Mouse (Mus musculus): ENCODE measurements around the gene Oas1h. TPM values are rescaled to one million over a fixed set of nuclear protein-coding genes. Genes with fewer than 3 reads are reported as not detected.
"Not testable (repeated sequence)": the region's sequence is repeated elsewhere in the genome, so short reads cannot be mapped to it uniquely, and the experiment has no call there.

Oas1h gene
- polyA plus RNA-seq, 1 experiment from 2014 or later, result not detected

- not testable (repeated sequence) for H3K4me2 ChIP-seq (ENCODE audit: low read length); H3K27ac ChIP-seq (ENCODE audit: low read length); H3K4me3 ChIP-seq (replicated peaks; ENCODE audit: low read length); ATAC-seq; H3K4me1 ChIP-seq (replicated peaks; ENCODE audit: control insufficient read depth, insufficient read depth, low read length); H3K9me3 ChIP-seq (ENCODE audit: control insufficient read depth, low read length); H3K9ac ChIP-seq (replicated peaks; ENCODE audit: low read depth, low read length); H3K36me3 ChIP-seq (ENCODE audit: control insufficient read depth, insufficient read depth); H3K27me3 ChIP-seq (replicated peaks; ENCODE audit: control insufficient read depth, insufficient read depth, low read length)
- 39% methylated on average over 8 of the region's 12 CpGs for WGBS
Measured at GRCm38 (mm10) chr5:120906791-120907733, 45.8 kb downstream of the Oas1h start, which contains the start of gene Oas1a. Gene Oas1a (minus strand): TSS chr5:120907521.

- Histone ChIP-seq H3K36me3 (ENCODE audit: control insufficient read depth, insufficient read depth) (no peaks in the 10 kb centered on the region), H3K4me1 (replicated peaks; ENCODE audit: control insufficient read depth, insufficient read depth, low read length) (no peaks in the 10 kb centered on the region), H3K9me3 (ENCODE audit: control insufficient read depth, low read length) (no peaks in the 10 kb centered on the region; the same call in 1 of the 2 replicates), H3K4me2 (ENCODE audit: low read length) (no peak overlapping the region), H3K27me3 (replicated peaks; ENCODE audit: control insufficient read depth, insufficient read depth, low read length) (no peaks in the 10 kb centered on the region), H3K27ac (ENCODE audit: low read length) (no peak overlapping the region), H3K9ac (replicated peaks; ENCODE audit: low read depth, low read length) (no peak overlapping the region), H3K4me3 (replicated peaks; ENCODE audit: low read length) (no peak overlapping the region)
- 53% methylated on average over 7 of the region's 7 CpGs for WGBS
- no peak for ATAC-seq
Measured at GRCm38 (mm10) chr5:120908196-120908920, 47.1 kb downstream of the Oas1h start.

- not testable (repeated sequence) for ATAC-seq; H3K27me3 ChIP-seq (replicated peaks; ENCODE audit: control insufficient read depth, insufficient read depth, low read length); H3K4me2 ChIP-seq (ENCODE audit: low read length); H3K9ac ChIP-seq (replicated peaks; ENCODE audit: low read depth, low read length); H3K9me3 ChIP-seq (ENCODE audit: control insufficient read depth, low read length); H3K4me1 ChIP-seq (replicated peaks; ENCODE audit: control insufficient read depth, insufficient read depth, low read length); H3K4me3 ChIP-seq (replicated peaks; ENCODE audit: low read length); H3K27ac ChIP-seq (ENCODE audit: low read length); H3K36me3 ChIP-seq (ENCODE audit: control insufficient read depth, insufficient read depth)
- WGBS, result 55% methylated on average over 8 of the region's 8 CpGs
Measured at GRCm38 (mm10) chr5:120914204-120914603, 53.0 kb downstream of the Oas1h start, which contains the start of gene Oas1d. Gene Oas1d (plus strand): TSS chr5:120914536.

- not testable (repeated sequence) for H3K27me3 ChIP-seq (replicated peaks; ENCODE audit: control insufficient read depth, insufficient read depth, low read length)
- WGBS, result 78% methylated on average over 2 of the region's 2 CpGs
Measured at GRCm38 (mm10) chr5:120919156-120919935, 58.1 kb downstream of the Oas1h start.

GRCm38 (mm10) chr5:120920296-120920695 lies 59.1 kb downstream of the Oas1h start:
- Histone ChIP-seq H3K36me3 (ENCODE audit: control insufficient read depth, insufficient read depth) (no peaks in the 10 kb centered on the region), H3K27me3 (replicated peaks; ENCODE audit: control insufficient read depth, insufficient read depth, low read length) (no peaks in the 10 kb centered on the region), H3K4me2 (ENCODE audit: low read length) (no peak overlapping the region), H3K9me3 (ENCODE audit: control insufficient read depth, low read length) (no peaks in the 10 kb centered on the region), H3K9ac (replicated peaks; ENCODE audit: low read depth, low read length) (no peak overlapping the region), H3K27ac (ENCODE audit: low read length) (no peak overlapping the region), H3K4me3 (replicated peaks; ENCODE audit: low read length) (no peak overlapping the region), H3K4me1 (replicated peaks; ENCODE audit: control insufficient read depth, insufficient read depth, low read length) (no peaks in the 10 kb centered on the region)
- no peak for ATAC-seq
- 87% methylated on average over 3 of the region's 3 CpGs for whole genome bisulfite sequencing

More at GRCm38 (mm10) chr5:120919156-120919935, 58.1 kb downstream of the Oas1h start:
- not testable (repeated sequence) for H3K4me2 ChIP-seq (ENCODE audit: low read length); H3K4me1 ChIP-seq (replicated peaks; ENCODE audit: control insufficient read depth, insufficient read depth, low read length); H3K4me3 ChIP-seq (replicated peaks; ENCODE audit: low read length); H3K9ac ChIP-seq (replicated peaks; ENCODE audit: low read depth, low read length); ATAC-seq; H3K9me3 ChIP-seq (ENCODE audit: control insufficient read depth, low read length); H3K36me3 ChIP-seq (ENCODE audit: control insufficient read depth, insufficient read depth); H3K27ac ChIP-seq (ENCODE audit: low read length)

Small RNA genes within 50 kb of the gene (microRNA-seq; reads per million reads assigned to microRNA genes)
- not detected for gene Gm22907

Other genes starting within 250 kb of the Oas1h start
- gene Rita1, start 248.8 kb upstream of the Oas1h start, polyA plus RNA-seq (2015; fragmentation: Nextera tagmentation; extraction: Ambion mirVana), result 21.2 and 26.9 TPM in 2 replicates
- gene Ddx54, start 248.7 kb upstream of the Oas1h start, polyA plus RNA-seq (2015; fragmentation: Nextera tagmentation; extraction: Ambion mirVana), result 49.2 and 49.3 TPM in 2 replicates
- gene Cfap73, start 227.2 kb upstream of the Oas1h start, polyA plus RNA-seq (2015; fragmentation: Nextera tagmentation; extraction: Ambion mirVana), result 0.39 and 0.46 TPM in 2 replicates
- 5.3 and 6.3 TPM in 2 replicates for gene Rasal1, start 212.6 kb upstream of the Oas1h start, polyA plus RNA-seq (2015; fragmentation: Nextera tagmentation; extraction: Ambion mirVana)
- gene Dtx1, start 149.5 kb upstream of the Oas1h start, polyA plus RNA-seq (2015; fragmentation: Nextera tagmentation; extraction: Ambion mirVana), result 43.4 and 44.1 TPM in 2 replicates
- 0.27 TPM in 1 of 2 replicates, not detected in the other for gene Oas2, start 111.6 kb upstream of the Oas1h start, polyA plus RNA-seq (2015; fragmentation: Nextera tagmentation; extraction: Ambion mirVana)
- gene Oas3, start 83.8 kb upstream of the Oas1h start, polyA plus RNA-seq (2015; fragmentation: Nextera tagmentation; extraction: Ambion mirVana), result 0.15 and 0.25 TPM in 2 replicates
- not detected in 2 replicates for gene Oas1e, start 65.9 kb upstream of the Oas1h start, polyA plus RNA-seq (2015; fragmentation: Nextera tagmentation; extraction: Ambion mirVana)
- 0.32 and 0.34 TPM in 2 replicates for gene Oas1c, start 48.9 kb upstream of the Oas1h start, polyA plus RNA-seq (2015; fragmentation: Nextera tagmentation; extraction: Ambion mirVana)
- gene Oas1f, start 14.1 kb upstream of the Oas1h start, polyA plus RNA-seq (2015; fragmentation: Nextera tagmentation; extraction: Ambion mirVana), result not detected in 2 replicates
- not detected in 2 replicates for gene Oas1g, start 26.2 kb downstream of the Oas1h start, polyA plus RNA-seq (2015; fragmentation: Nextera tagmentation; extraction: Ambion mirVana)
- 0.40 and 0.53 TPM in 2 replicates for gene Oas1a, start 46.1 kb downstream of the Oas1h start, polyA plus RNA-seq (2015; fragmentation: Nextera tagmentation; extraction: Ambion mirVana)
- gene Oas1d, start 53.1 kb downstream of the Oas1h start, polyA plus RNA-seq (2015; fragmentation: Nextera tagmentation; extraction: Ambion mirVana), result not detected in 2 replicates
- gene Rph3a, start 148.7 kb downstream of the Oas1h start, polyA plus RNA-seq (2015; fragmentation: Nextera tagmentation; extraction: Ambion mirVana), result 22.5 and 26.9 TPM in 2 replicates